Mouse (Mus musculus): ENCODE results near the gene Il6ra.

Gene Il6ra

GRCm38 (mm10) chr3:89912543-89913391 is at the start of gene Il6ra:
TSS of gene Il6ra (minus strand) at chr3:89913196.
- DNase-seq (ENCODE audit: low spot score), result peak; percentile 48

GRCm38 (mm10) chr3:89962059-89962750 is 49.2 kb upstream of the Il6ra start:
- no peak for DNase-seq (ENCODE audit: low spot score)

DNA sequence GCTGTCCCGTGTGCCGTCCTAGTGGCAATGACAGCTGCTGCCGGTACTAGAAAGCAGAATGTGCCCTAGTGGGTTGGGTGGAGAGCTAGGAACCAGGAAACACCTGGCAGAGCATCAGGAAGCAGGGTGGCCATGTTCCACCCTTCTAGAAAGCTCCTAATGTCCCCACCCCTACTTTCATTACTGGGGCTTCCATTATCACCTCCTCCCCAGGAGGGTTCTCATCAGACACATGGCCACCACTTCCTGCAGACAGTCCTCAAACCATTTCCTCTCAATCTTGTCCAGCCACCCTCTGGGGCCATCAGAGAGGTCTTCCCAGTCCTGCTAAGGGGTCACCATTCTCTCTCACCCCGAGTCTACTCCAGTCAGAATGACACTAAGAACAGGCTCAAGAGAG is 48.4 kb upstream of the Il6ra start:
- DNase-seq (ENCODE audit: low spot score), result no peak

GRCm38 (mm10) chr3:89960469-89960868 is 47.5 kb upstream of the Il6ra start:
- peak; percentile 65 for DNase-seq (ENCODE audit: low spot score)

DNA sequence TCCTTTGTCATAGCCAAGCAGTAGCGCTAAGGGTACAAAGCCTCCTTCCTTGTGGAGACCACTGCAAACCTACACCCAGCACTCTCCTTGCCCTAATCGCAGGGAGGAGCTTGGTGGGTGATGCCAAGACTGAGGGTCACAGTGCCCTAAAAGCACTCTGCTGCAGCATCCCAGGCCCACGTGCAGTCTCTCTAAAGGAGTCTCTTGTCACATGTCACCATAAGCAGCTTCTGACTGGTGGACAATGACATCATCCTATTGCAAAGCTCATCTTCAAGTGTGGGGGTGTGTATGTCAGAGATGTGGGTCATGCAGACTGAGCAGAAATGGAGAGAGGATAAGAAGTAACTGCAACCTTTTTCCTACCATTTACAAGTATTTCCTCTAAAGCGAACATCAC is 46.4 kb upstream of the Il6ra start:
- no peak for DNase-seq (ENCODE audit: low spot score)

- DNase-seq (ENCODE audit: low spot score), result no peak
Observed at GRCm38 (mm10) chr3:89957880-89958279, 44.9 kb upstream of the Il6ra start.

GRCm38 (mm10) chr3:89956177-89956971 is 43.4 kb upstream of the Il6ra start:
- DNase-seq (ENCODE audit: low spot score), result no peak

- DNase-seq (ENCODE audit: low spot score), result peak; percentile 58
Observed at GRCm38 (mm10) chr3:89953420-89953819, 40.4 kb upstream of the Il6ra start.

- no peak for DNase-seq (ENCODE audit: low spot score)
Observed at GRCm38 (mm10) chr3:89948655-89949054, 35.7 kb upstream of the Il6ra start.

- DNase-seq (ENCODE audit: low spot score), result no peak
Observed at GRCm38 (mm10) chr3:89948021-89948420, 35.0 kb upstream of the Il6ra start.

GRCm38 (mm10) chr3:89945026-89945425 is 32.0 kb upstream of the Il6ra start:
- DNase-seq (ENCODE audit: low spot score), result no peak

GRCm38 (mm10) chr3:89942894-89943293 is 29.9 kb upstream of the Il6ra start:
- DNase-seq (ENCODE audit: low spot score), result no peak

GRCm38 (mm10) chr3:89936495-89936894 is 23.5 kb upstream of the Il6ra start:
- DNase-seq (ENCODE audit: low spot score), result no peak

GRCm38 (mm10) chr3:89932925-89933324 is 19.9 kb upstream of the Il6ra start:
- DNase-seq (ENCODE audit: low spot score), result no peak

GRCm38 (mm10) chr3:89928956-89929355 is 16.0 kb upstream of the Il6ra start:
- DNase-seq (ENCODE audit: low spot score), result no peak

GRCm38 (mm10) chr3:89926440-89926839 is 13.4 kb upstream of the Il6ra start:
- no peak for DNase-seq (ENCODE audit: low spot score)

DNA sequence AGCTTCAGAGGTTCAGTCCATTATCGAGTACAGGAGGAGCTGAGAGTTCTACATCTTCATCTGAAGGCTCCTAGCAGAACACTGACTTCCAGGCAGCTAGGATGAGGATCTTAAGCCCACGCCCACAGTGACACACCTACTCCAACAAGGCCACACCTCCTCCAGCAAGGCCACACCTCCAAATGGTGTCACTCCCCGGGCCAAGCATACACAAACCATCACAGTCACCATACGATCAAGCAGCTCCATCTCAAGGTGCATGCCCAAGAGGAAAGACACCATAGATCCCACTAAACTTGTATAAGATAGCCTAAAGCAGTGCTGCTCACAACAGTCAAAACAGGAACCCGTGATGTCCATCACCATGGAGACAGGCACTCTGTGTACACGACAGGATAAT is 7.7 kb upstream of the Il6ra start:
- DNase-seq (ENCODE audit: low spot score), result no peak

GRCm38 (mm10) chr3:89917408-89917807 is 4.4 kb upstream of the Il6ra start:
- DNase-seq (ENCODE audit: low spot score), result no peak

GRCm38 (mm10) chr3:89916622-89917021 is 3.6 kb upstream of the Il6ra start:
- no peak for DNase-seq (ENCODE audit: low spot score)

GRCm38 (mm10) chr3:89914700-89915099 is 1.7 kb upstream of the Il6ra start:
- DNase-seq (ENCODE audit: low spot score), result no peak

DNA sequence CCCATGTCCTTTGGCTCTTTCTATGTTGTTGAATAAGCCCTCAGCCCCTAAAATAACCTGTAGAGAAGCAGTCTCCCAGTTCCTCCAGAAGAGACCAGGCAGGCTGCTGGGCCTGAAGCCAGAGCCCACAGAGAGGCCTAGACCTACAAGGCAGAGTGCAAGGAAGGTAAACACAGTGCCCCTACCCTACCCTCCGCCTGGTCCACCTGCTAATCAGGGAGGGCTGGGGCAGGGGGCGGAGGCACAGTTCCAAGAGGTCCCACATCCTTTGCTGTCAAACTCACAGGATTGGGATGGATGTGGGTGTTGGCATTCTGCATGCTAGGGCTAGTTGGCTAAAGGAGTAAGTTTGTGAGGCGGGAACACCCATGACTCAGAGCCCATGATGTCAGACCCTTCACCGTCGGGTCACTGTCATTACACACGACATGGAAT is 871 bp downstream of the Il6ra start:
- DNase-seq (ENCODE audit: low spot score), result no peak

- DNase-seq (ENCODE audit: low spot score), result peak; percentile 31
Observed at GRCm38 (mm10) chr3:89911207-89911606, 1.8 kb downstream of the Il6ra start.
